Mouse (Mus musculus): ENCODE measurements around the gene Chic2.

The Chic2 gene

GRCm38 (mm10) chr5:75067125-75067756, 22.7 kb upstream of the Chic2 start:
- DNase-seq (ENCODE audit: extremely low read depth, insufficient read length, low spot score), result no peak

DNA sequence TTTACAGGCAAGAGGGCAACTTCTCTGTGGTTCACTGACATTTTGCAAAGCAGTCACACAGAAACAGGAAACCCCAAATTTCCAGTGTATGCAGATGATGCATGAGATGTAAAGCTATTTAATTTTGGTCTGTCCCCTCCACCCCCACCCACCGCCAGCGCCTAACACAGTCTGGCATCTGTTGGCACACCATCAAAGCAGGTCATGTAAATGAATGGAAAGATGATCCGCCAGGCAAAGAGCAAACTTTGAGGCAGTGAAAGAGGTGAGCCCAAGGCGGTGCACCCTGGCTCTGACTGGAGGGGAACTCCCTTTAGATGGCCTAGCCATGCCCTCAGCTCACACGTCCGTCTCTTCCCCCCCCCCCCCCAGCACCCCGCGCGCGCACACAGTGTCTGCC, 22.1 kb upstream of the Chic2 start:
- no peak for DNase-seq (ENCODE audit: extremely low read depth, insufficient read length, low spot score)

GRCm38 (mm10) chr5:75063177-75063576, 18.6 kb upstream of the Chic2 start:
- no peak for DNase-seq (ENCODE audit: extremely low read depth, insufficient read length, low spot score)

DNA sequence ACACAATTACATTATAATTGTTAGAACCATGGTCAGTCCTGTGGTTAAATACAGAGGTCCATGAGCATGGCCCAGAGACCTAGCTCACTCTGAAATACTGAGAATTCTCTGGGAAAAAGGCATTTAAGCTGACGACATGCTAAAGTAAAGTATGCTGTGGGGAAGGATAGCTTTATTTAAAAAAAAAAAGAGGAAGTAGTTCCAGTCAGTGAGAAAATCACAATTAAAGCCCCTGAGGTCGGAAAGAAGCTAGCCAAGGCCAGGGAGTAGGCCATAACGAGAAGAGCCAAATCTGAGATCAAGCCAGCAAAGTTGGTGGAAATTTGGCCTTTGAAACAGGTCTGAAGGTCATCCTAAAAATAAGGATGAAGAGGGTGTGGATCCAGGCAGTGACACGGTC, 6.5 kb upstream of the Chic2 start:
- DNase-seq (ENCODE audit: extremely low read depth, insufficient read length, low spot score), result no peak

GRCm38 (mm10) chr5:75046681-75047321, 2.2 kb upstream of the Chic2 start:
- peak; percentile 62 for DNase-seq (ENCODE audit: extremely low read depth, insufficient read length, low spot score)

DNA sequence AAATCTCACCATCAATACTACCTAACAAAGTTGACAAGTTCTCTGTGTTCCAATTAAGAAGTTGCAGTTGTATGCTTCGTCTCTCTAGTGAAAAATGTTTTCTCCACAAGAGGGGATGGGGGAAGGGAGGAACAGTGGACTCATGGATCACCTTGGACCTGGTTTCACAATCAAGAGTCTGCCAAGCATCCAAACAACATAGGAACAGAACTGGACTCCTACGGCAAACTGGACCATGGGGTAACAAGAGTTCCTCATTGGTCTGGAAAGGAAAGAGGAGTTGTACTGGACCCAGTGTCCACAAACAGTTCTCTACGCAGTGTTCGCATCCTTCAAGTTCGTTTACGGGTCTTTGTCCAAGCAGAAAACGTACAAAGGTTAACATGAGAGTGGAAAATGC, 797 bp upstream of the Chic2 start:
- no peak for DNase-seq (ENCODE audit: extremely low read depth, insufficient read length, low spot score)

GRCm38 (mm10) chr5:75043621-75044301, 813 bp downstream of the Chic2 start:
- DNase-seq (ENCODE audit: extremely low read depth, insufficient read length, low spot score), result peak; percentile 62

GRCm38 (mm10) chr5:75043011-75043445, 1.5 kb downstream of the Chic2 start:
- DNase-seq (ENCODE audit: extremely low read depth, insufficient read length, low spot score), result no peak

DNA sequence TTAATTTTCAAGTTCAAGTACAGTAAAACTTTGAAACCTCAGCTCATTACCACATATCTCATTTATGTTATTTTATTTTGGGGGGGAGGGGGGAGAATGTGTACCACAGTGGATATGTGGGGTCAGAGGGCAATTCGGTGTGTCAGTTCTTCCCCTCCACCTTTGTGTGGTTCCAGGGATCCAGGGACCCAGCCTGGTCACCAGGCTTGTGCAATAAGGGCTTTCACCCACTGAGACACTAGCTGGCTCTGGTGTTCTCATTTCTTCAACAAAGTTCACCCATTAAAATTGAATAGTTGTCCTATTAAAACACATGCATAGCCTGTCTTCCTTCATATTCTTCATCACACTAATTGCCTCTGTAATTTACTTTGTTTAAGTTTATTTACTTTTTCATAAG, 5.3 kb downstream of the Chic2 start:
- DNase-seq (ENCODE audit: extremely low read depth, insufficient read length, low spot score), result no peak

GRCm38 (mm10) chr5:75035475-75035874, 9.1 kb downstream of the Chic2 start:
- DNase-seq (ENCODE audit: extremely low read depth, insufficient read length, low spot score), result no peak

- no peak for DNase-seq (ENCODE audit: extremely low read depth, insufficient read length, low spot score)
Measured at GRCm38 (mm10) chr5:75014768-75015167, 29.8 kb downstream of the Chic2 start.

- no peak for DNase-seq (ENCODE audit: extremely low read depth, insufficient read length, low spot score)
Measured at GRCm38 (mm10) chr5:75012771-75013421, 31.7 kb downstream of the Chic2 start.

DNA sequence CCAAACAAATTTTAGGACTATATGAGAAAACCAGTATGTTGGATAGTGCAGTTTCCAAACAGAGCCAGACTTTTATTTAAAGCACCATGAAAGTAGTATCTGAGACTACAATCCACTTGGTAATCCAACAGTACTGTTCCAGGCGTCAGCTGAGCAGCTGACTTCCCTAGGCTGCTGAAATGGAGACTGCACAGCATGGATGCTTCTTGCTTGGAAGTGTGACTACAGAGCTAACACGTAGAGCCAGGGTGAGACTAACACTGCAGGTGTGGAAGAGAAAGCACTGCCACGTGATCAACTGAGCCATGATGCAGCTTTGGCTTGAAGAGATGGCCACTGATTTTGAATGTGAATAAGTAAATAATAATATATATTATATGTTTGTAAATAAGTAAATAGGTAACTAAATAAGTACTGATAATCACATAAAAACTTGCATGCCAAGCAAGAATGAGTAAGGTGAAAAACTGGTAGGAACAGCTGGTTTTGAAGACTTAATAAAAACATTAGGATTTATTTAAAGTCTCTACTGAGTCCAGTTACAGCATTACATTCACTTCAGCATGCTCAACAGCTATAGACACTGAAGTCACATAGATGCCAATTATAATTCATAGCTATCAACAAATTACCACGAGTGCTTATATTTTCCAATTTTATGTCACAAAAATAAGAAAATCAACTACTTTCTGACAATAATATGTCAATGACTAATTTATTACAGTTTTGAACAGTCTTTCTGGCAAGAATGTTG, 32.4 kb downstream of the Chic2 start:
- DNase-seq (ENCODE audit: extremely low read depth, insufficient read length, low spot score), result no peak

GRCm38 (mm10) chr5:75004755-75005154, 39.8 kb downstream of the Chic2 start:
- DNase-seq (ENCODE audit: extremely low read depth, insufficient read length, low spot score), result no peak

DNA sequence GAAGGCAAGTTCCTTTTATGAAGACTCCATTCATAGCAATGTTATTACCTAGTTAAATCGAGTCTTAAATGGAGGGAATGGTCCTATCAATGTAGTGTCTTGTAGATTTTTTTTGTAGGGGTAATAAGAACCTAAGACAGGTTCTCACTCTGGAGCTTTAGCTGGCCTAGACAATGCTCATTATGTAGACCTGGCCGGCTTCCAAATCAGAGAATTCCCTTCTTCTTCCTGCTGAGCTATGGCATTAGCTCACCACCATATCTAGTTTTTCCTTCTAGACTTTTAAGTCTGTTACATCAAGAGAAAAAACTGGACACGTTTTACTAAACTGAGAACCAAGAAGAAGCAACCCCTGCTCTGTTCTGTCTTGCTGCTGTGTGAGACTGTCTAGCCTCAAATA, 42.5 kb downstream of the Chic2 start:
- DNase-seq (ENCODE audit: extremely low read depth, insufficient read length, low spot score), result no peak

DNA sequence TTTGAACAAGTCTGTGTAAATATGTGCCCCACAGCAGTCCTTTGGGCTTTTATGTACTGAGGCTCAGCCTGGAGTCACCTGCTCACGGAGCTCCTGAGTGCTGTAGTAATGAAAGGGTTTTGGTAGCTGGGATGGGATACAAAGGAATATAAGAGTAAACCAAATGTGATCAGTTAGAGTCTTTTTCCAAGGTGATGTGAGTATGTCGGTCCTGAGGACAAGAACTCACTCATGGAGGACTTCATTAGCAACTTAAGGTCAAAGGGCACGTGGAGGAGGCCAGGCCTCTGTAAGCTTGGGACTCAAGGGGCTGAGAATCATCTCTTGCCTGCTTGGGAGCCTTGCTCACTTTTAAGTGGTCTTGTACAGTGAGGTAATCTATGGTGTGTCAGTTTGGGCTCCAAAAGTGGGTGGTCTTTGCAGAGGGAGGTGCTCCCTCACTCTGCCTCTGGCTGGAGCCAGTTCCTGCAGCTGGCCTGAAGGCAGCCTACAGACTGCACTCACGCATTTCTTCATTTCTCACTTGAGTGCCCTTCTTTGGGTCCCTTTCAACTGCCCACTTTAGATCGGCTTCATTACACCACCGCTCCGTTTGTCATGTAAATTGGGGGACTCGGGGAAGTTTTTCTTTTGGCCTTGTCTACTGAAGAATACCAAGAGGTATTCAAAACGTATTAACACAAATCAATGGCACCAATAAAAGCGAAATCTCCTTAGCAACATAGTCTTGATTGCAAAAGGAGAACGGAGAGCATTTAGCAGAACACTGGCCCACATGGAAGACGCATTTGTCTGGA, 45.7 kb downstream of the Chic2 start:
- no peak for DNase-seq (ENCODE audit: extremely low read depth, insufficient read length, low spot score)

DNA sequence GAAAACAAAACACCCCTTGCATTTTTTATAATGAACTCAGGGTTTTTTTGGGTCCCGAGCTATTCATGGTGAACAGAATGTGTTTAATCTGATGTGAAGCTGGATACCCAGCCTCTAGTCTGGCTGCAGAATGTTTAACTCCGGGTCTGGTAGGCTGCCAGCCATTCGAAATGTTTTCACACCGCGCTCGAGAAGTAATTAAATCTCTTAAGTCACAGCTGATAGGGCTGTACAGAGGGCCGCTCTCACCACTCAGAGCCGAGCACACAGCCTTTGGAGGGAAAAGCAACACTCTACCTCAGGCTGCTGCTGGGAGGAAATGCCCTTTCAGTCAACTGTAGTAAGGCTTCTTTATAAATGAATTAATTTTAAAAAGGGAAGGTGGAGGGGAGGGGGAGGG, 49.6 kb downstream of the Chic2 start:
- DNase-seq (ENCODE audit: extremely low read depth, insufficient read length, low spot score), result no peak

DNA sequence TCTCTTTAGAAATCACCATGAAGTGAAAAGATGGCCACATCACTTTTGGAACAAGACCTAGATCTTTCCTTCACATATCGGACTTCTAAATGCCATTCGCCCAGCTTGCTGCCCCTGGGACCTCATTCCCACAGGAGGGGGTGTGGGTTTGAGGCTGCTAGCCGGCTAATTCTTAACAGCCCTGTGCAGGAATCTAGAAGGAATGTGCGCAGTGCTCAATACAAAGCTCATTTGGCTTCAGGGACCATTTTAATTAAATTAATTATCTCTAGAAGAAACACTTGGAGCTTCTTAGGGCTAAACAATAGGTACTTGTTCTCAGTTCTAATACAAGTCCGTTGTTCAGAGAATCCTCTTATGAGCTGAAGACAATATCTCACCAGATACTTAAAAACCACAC, 60.5 kb downstream of the Chic2 start:
- DNase-seq (ENCODE audit: extremely low read depth, insufficient read length, low spot score), result no peak

DNA sequence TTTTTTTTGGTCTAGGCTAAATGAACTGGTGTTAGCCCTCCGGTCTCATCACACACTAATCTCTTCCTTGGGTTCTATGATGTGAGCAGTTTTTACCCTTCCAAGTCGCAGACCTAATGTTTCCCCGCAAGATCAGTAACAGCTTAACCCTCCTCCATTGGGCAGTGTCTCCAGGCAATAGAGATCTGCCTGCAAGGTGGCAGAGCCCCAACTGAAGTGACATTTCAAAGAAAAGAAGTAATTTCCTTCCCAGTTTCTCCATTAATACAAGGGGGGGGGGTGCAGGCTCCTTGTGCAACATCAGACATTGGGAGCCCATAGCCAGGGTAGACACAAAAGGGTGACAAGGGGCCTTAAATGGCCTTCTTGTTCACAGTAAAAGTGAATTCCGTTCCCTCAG, 64.0 kb downstream of the Chic2 start:
- DNase-seq (ENCODE audit: extremely low read depth, insufficient read length, low spot score), result no peak

DNA sequence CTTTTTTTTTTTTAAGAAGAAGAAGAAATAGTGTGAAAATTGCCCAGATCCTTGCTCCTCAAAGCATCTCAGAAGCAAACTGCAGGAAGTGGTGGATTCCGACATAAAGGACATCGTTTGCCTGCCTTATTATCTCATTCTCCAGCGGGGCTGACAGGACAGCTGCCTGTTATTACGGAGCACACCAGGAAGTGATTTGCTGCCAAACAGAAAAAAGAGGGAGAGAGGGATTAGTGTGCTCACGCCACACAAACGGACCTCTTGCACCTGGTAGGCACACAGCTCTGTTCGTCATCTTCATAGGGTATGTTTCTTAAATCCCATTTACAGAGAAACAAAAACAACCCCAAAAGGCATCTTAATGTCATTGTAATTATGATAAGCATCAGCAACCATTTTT, 64.4 kb downstream of the Chic2 start:
- DNase-seq (ENCODE audit: extremely low read depth, insufficient read length, low spot score), result no peak
